Mouse (Mus musculus): ENCODE results near the gene E2f4. TPM values are rescaled to one million over a fixed set of nuclear protein-coding genes. Genes with fewer than 3 reads are reported as not detected.

Gene E2f4
- polyA plus RNA-seq, 1 experiment from 2014 or later = 76.8 TPM

- no peak for ATAC-seq (ENCODE audit: low FRiP score, low read depth)
- peak overlapping the region; percentile 78 for H3K4me3 ChIP-seq
- H3K4me2 ChIP-seq (replicated peaks) = peak overlapping the region; percentile 98
- peak overlapping the region; percentile 85 for H3K9ac ChIP-seq (replicated peaks)
- H3K4me1 ChIP-seq = peaks cover 17% of the 10 kb centered on the region
- H3K36me3 ChIP-seq = peaks cover 43% of the 10 kb centered on the region
- no peaks in the 10 kb centered on the region for H3K9me3 ChIP-seq
- H3K27ac ChIP-seq (replicated peaks) = no peak overlapping the region
- H3K27me3 ChIP-seq = peaks cover 3% of the 10 kb centered on the region; the same call in 1 of the 2 replicates
- WGBS = 64% methylated on average over 18 of the region's 18 CpGs
Observed at GRCm38 (mm10) chr8:105298351-105299252, 1.1 kb downstream of the E2f4 start.

DNA sequence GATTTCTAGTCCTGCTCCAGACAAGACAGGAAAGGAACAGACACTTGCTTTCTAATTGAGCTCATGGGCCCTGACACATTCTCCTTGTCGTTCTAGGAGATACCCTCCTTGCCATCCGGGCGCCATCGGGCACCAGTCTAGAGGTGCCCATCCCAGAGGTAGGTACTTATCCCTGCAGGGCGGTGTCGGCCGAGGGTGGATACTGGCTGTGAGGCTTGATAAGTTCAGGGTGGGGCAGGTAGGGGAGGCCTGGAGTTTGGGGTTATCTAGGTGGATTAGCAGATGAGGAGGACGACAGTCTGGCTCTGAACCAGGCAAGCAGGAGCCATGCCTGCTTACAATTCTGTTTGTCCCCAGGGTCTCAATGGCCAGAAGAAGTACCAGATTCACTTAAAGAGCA is 2.5 kb downstream of the E2f4 start:
- WGBS = 94% methylated on average over 8 of the region's 8 CpGs
- H3K36me3 ChIP-seq = peaks cover 56% of the 10 kb centered on the region
- H3K4me2 ChIP-seq (replicated peaks) = no peak overlapping the region
- H3K4me1 ChIP-seq = peaks cover 17% of the 10 kb centered on the region
- ATAC-seq (ENCODE audit: low FRiP score, low read depth) = no peak
- no peak overlapping the region for H3K9ac ChIP-seq (replicated peaks)
- no peak overlapping the region for H3K4me3 ChIP-seq
- no peak overlapping the region for H3K27ac ChIP-seq (replicated peaks)
- H3K9me3 ChIP-seq = no peaks in the 10 kb centered on the region
- no peaks in the 10 kb centered on the region; the same call in 1 of the 2 replicates for H3K27me3 ChIP-seq

GRCm38 (mm10) chr8:105303396-105303795 is 5.9 kb downstream of the E2f4 start:
- no peak overlapping the region for H3K4me2 ChIP-seq (replicated peaks)
- ATAC-seq (ENCODE audit: low FRiP score, low read depth) = no peak
- no peak overlapping the region for H3K4me3 ChIP-seq
- peaks cover 76% of the 10 kb centered on the region for H3K36me3 ChIP-seq
- no peaks in the 10 kb centered on the region for H3K9me3 ChIP-seq
- H3K27me3 ChIP-seq = no peaks in the 10 kb centered on the region
- H3K9ac ChIP-seq (replicated peaks) = no peak overlapping the region
- 83% methylated on average over 8 of the region's 8 CpGs for WGBS
- no peak overlapping the region for H3K27ac ChIP-seq (replicated peaks)
- H3K4me1 ChIP-seq = peaks cover 19% of the 10 kb centered on the region

- Histone ChIP-seq H3K9ac (replicated peaks) (no peak overlapping the region), H3K4me1 (peaks cover 14% of the 10 kb centered on the region), H3K9me3 (no peaks in the 10 kb centered on the region), H3K36me3 (peaks cover 79% of the 10 kb centered on the region), H3K27ac (replicated peaks) (no peak overlapping the region), H3K4me2 (replicated peaks) (no peak overlapping the region), H3K4me3 (no peak overlapping the region), H3K27me3 (no peaks in the 10 kb centered on the region)
- no peak for ATAC-seq (ENCODE audit: low FRiP score, low read depth)
- WGBS = 90% methylated on average over 9 of the region's 9 CpGs
Observed at GRCm38 (mm10) chr8:105303874-105304273, 6.4 kb downstream of the E2f4 start.

DNA sequence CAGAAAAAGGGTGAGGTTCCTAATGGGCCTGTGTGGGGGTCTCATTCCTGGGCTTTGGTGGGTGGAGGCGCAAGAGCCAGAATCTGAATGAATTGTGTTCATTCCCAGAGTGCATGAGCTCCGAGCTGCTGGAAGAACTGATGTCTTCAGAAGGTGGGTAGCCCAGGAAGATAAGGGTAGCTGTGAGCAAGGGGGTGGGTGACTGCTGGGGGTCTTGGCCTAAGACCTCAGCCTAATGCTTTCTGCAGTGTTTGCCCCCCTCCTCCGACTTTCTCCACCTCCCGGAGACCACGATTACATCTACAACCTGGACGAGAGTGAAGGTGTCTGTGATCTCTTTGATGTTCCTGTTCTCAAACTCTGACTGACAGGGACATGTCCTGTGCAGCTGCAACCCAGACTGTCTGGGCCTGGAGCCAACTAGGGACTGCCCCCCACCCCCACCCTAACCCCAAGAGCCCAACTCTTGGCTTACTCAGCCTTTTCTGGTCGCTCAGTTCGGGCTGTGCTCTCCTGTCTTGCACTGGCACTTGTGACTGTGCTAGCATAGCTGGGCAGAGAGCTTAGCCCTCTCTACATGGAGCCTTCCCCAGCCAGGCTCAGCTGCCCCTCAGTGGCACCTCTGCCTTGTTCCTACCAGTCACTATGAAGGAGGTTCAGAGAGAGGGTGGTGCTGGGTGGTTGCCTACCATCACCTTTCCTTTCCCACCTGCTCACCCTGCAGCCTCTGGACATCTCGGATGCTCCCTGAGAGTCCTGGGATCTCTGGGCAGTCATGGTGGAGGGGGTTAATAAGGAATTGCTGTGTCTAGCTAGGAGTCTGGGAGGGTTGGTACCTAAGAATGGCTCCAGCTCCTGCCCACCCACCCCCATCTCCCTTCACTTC is 7.1 kb downstream of the E2f4 start:
- no peaks in the 10 kb centered on the region for H3K27me3 ChIP-seq
- no peak overlapping the region for H3K4me2 ChIP-seq (replicated peaks)
- peaks cover 82% of the 10 kb centered on the region for H3K36me3 ChIP-seq
- ATAC-seq (ENCODE audit: low FRiP score, low read depth) = no peak; the same call in 1 of the 2 replicates
- H3K9me3 ChIP-seq = no peaks in the 10 kb centered on the region
- 79% methylated on average over 9 of the region's 9 CpGs for WGBS
- H3K27ac ChIP-seq (replicated peaks) = no peak overlapping the region
- H3K9ac ChIP-seq (replicated peaks) = no peak overlapping the region
- no peak overlapping the region for H3K4me3 ChIP-seq
- H3K4me1 ChIP-seq = peaks cover 12% of the 10 kb centered on the region

DNA sequence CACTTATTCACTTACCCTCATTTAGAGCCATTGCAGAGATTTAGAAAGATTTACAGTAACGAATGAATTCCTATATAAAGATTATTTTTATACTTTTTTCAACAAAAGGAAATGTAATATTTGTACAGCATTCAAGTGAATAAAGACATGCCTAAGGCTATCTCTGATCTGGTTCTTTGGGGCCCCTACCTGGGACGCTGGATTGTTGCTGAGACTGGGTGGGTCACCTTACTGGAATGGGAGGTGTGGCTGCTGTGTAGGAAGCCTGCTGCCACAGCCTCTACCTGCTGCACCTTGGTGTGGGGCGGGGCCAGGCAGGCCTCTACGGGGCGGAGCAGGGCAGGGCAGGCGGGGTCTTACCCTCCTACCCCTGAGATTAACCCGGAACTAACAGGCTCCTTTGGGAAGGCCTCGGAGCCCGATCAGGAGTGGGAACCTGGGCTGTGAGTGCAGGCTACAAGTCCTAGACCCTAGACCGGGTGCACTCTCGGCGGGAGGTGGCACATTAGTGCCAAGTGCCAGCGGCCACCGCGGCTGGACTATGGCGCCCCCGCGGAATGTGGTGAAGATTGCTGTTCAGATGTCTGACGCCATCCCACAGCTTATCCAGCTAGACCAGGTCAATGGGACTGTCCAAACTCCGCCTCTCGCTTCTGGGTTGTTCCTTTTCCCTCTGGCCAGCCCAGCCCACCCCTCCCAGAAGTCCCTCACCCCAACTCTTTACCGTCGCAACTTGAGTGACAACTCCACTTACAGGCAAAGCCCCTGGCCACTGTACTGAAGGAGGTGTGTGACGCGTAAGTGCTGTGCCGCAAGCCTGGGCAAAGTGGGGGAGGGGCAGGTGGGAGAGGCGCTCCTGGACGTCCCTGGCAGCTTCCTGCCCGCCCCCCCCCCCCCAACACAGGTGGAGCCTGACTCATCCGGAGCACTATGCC is 8.0 kb downstream of the E2f4 start, which contains the start of gene Elmo3:
Gene Elmo3, plus strand, starts transcription at position 391 of the 935 bp plus-strand sequence.
- peak within 1 kb of the TSS; percentile 37 for H3K9ac ChIP-seq (replicated peaks)
- peak within 1 kb of the TSS; percentile 12; the same call in 1 of the 2 replicates for H3K4me3 ChIP-seq
- peaks cover 12% of the 10 kb centered on the region for H3K4me1 ChIP-seq
- no peaks in the 10 kb centered on the region for H3K9me3 ChIP-seq
- ATAC-seq (ENCODE audit: low FRiP score, low read depth) = peak; percentile 39
- 10% methylated on average over 27 of the region's 30 CpGs for WGBS
- peaks cover 78% of the 10 kb centered on the region for H3K36me3 ChIP-seq
- H3K4me2 ChIP-seq (replicated peaks) = peak within 1 kb of the TSS; percentile 42
- peak within 1 kb of the TSS; percentile 46; the same call in 1 of the 2 replicates for H3K27ac ChIP-seq (replicated peaks)
- no peaks in the 10 kb centered on the region for H3K27me3 ChIP-seq

DNA sequence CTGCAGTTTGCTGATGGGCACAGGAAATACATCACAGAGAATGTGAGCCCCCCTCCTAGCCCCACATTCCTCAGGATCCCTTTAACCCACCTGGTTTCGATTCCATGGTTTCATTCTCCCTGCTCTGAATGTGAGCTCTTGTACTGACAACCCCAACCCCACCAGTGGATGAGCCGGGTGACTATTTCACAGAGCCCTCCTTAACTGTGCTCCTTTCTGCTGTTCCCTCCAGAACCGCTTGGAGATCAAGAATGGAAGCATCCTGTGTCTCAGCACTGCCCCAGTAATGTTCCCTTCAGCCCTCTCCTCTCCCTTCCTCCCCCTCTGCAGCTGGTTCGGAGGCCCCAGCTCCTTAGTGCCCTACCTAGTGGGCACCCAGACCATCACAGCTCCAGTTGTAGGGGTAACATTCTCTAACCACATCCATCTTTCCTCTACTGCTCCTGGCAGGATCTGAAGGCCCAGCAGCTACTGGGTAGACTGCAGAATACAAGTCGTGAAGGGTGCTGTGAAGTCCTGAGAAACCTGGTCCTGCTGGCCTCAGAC is 8.8 kb downstream of the E2f4 start:
- Histone ChIP-seq H3K4me3 (0 out of 2 replicates have a peak overlapping the region, but pooled peaks have one; percentile 12), H3K9ac (replicated peaks) (no peak overlapping the region), H3K9me3 (no peaks in the 10 kb centered on the region), H3K4me1 (peaks cover 12% of the 10 kb centered on the region), H3K27me3 (no peaks in the 10 kb centered on the region), H3K27ac (replicated peaks) (peak overlapping the region; percentile 46; the same call in 1 of the 2 replicates), H3K36me3 (peaks cover 71% of the 10 kb centered on the region), H3K4me2 (replicated peaks) (peak overlapping the region; percentile 42)
- ATAC-seq (ENCODE audit: low FRiP score, low read depth) = peak; percentile 11; the same call in 1 of the 2 replicates
- 61% methylated on average over 5 of the region's 5 CpGs for WGBS

DNA sequence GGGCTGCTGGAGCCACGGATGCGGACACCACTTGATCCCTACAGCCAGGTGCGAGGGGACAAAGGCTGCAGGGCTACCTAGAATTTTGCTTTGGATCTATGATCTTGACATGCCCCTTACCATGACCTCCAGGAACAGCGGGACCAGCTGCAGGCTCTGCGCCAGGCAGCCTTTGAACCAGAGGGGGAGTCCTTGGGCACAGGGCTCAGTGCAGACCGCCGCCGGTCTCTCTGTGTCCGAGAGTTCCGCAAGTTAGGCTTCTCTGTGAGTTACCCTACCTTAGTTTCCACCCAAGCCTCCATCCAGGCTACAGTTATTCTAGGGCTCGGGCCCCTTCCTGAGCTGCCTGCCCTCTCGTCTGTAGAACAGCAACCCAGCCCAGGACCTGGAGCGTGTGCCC is 10.2 kb downstream of the E2f4 start:
- Histone ChIP-seq H3K27ac (replicated peaks) (no peak overlapping the region), H3K9ac (replicated peaks) (no peak overlapping the region), H3K9me3 (no peaks in the 10 kb centered on the region), H3K36me3 (peaks cover 63% of the 10 kb centered on the region), H3K27me3 (no peaks in the 10 kb centered on the region), H3K4me3 (no peak overlapping the region), H3K4me1 (peaks cover 12% of the 10 kb centered on the region), H3K4me2 (replicated peaks) (no peak overlapping the region)
- ATAC-seq (ENCODE audit: low FRiP score, low read depth) = no peak
- 95% methylated on average over 13 of the region's 13 CpGs for WGBS

DNA sequence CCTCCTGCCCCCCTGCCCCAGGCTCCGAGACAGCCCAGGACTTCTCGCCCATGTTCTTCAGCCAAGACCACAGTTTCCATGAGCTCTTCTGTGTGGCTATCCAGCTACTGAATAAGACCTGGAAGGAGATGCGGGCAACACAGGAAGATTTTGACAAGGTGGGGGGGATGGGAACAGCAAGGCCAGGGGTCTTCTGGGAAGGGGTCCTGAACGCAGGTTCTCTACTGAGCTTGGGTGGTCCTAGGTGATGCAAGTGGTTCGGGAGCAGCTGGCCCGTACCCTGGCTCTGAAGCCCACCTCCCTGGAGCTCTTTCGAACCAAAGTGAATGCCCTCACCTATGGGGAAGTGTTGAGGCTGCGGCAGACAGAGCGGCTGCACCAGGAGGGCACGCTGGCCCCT is 11.0 kb downstream of the E2f4 start:
- no peak overlapping the region for H3K9ac ChIP-seq (replicated peaks)
- H3K4me1 ChIP-seq = peaks cover 12% of the 10 kb centered on the region
- H3K4me3 ChIP-seq = no peak overlapping the region
- no peaks in the 10 kb centered on the region for H3K27me3 ChIP-seq
- H3K27ac ChIP-seq (replicated peaks) = no peak overlapping the region
- peaks cover 64% of the 10 kb centered on the region for H3K36me3 ChIP-seq
- WGBS = 95% methylated on average over 10 of the region's 10 CpGs
- no peaks in the 10 kb centered on the region for H3K9me3 ChIP-seq
- H3K4me2 ChIP-seq (replicated peaks) = no peak overlapping the region
- ATAC-seq (ENCODE audit: low FRiP score, low read depth) = no peak

GRCm38 (mm10) chr8:105309142-105309847 is 11.8 kb downstream of the E2f4 start:
- Histone ChIP-seq H3K4me3 (no peak overlapping the region), H3K9me3 (no peaks in the 10 kb centered on the region), H3K27ac (replicated peaks) (no peak overlapping the region), H3K4me2 (replicated peaks) (no peak overlapping the region), H3K27me3 (no peaks in the 10 kb centered on the region), H3K9ac (replicated peaks) (no peak overlapping the region), H3K4me1 (peaks cover 12% of the 10 kb centered on the region), H3K36me3 (peaks cover 64% of the 10 kb centered on the region)
- no peak for ATAC-seq (ENCODE audit: low FRiP score, low read depth)
- WGBS = 82% methylated on average over 15 of the region's 15 CpGs

Measured in midbrain, embryonic 12.5 days (tissue).